In the genomic region with DNA sequence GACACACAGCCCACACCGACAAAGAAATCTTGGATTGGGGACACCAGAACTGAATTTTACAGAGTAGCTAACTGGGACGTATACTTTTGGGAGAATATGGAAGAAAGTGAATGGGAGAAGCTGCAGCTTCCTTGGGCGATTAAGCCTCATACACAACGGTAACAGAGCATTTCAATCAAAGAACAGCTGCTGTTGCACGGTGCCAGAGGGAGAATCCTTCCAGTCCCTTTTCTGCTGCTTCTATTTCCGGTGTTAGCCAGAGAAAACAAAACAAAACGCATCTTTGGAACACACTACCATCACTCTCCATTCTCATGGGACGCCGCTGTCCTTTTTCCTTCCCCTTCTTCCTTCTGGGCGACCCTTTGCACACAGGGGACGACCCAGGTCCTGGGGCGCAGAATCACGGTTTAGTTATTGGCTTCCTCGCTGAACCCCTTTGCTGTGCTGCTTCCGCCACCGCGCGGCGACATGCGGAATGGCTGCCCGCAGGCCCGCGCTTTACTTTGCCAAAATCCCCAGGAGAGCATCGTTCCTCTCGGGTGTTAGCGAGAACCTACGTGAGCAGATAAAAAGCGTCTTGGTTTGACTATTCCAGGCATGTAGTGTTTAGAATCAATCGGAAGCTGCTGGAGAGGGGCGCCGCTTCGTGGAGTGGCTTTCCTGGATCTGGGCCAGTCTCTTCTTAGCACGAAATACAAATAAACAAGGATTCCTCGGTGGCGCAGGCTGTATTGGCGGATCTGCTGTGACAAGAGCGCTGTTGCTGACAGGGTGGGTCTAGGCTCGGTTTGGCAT, we compare ENCODE assay signal across 8 mouse cellular contexts.
DNase-seq lines count a peak whose midpoint lies in the region; ATAC-seq lines count a peak whose summit lies in the region.

No protein-coding gene starts in this region.

- H3K4me3 ChIP-seq in hindbrain, embryonic 14.5 days (replicated peaks; ENCODE audit: low read length) = peak overlapping the region; percentile 40

- peak overlapping the region; percentile 74 for H3K9ac ChIP-seq in hindbrain, embryonic 14.5 days

- H3K27me3 ChIP-seq in hindbrain, embryonic 14.5 days (ENCODE audit: control insufficient read depth, insufficient read depth, low read length) = no peaks in the 10 kb centered on the region

- DNase-seq in ZHBTc4 (ENCODE audit: low read depth, low spot score) = peak; percentile 88
- DNase-seq in cerebellum, postnatal 25 days = peak; percentile 90
- peak; percentile 88 to 93 for DNase-seq in frontal cortex, postnatal 36 days (ENCODE audit: low spot score in 2 of 2)
- peak; percentile 94 for DNase-seq in hindbrain, embryonic 14.5 days (ENCODE audit: low spot score)
- peak; percentile 81 to 86 for DNase-seq in layer of hippocampus, postnatal 25 days (ENCODE audit: extremely low spot score in 1 of 2, low spot score in 1 of 2)
- DNase-seq in lung, postnatal 10 days = peak; percentile 86
- DNase-seq in ovary, postnatal 36 days (ENCODE audit: low spot score) = peak; percentile 79
- DNase-seq in urinary bladder, adult 2 months (ENCODE audit: low spot score) = peak; percentile 59

- peak overlapping the region; percentile 92 for H3K27ac ChIP-seq in hindbrain, embryonic 14.5 days

- peak; percentile 93 for ATAC-seq in hindbrain, embryonic 14.5 days (ENCODE audit: low FRiP score)

- H3K4me1 ChIP-seq in hindbrain, embryonic 14.5 days (replicated peaks; ENCODE audit: control insufficient read depth, insufficient read depth, low read length) = peaks cover 15% of the 10 kb centered on the region

- 4% methylated on average over 38 of the region's 38 CpGs for WGBS in hindbrain, embryonic 14.5 days

- no peaks in the 10 kb centered on the region for H3K36me3 ChIP-seq in hindbrain, embryonic 14.5 days (replicated peaks; ENCODE audit: control insufficient read depth, insufficient read depth)

- H3K4me2 ChIP-seq in hindbrain, embryonic 14.5 days (replicated peaks) = peak overlapping the region; percentile 62

- H3K9me3 ChIP-seq in hindbrain, embryonic 14.5 days (ENCODE audit: control insufficient read depth, low read length) = no peaks in the 10 kb centered on the region

Comparison
In these comparisons a context has a peak if more than half of its experiments do, and no peak if none do; other contexts are left out.
1. Peak in every context shown above with its lines: DNase-seq, ATAC-seq, H3K4me3 ChIP-seq and H3K27ac ChIP-seq.